Mouse (Mus musculus): ENCODE data around the gene Dgkz. TPM values are rescaled to one million over a fixed set of nuclear protein-coding genes. Genes with fewer than 3 reads are reported as not detected.

Gene Dgkz
- polyA plus RNA-seq, 1 experiment: not detected

DNA sequence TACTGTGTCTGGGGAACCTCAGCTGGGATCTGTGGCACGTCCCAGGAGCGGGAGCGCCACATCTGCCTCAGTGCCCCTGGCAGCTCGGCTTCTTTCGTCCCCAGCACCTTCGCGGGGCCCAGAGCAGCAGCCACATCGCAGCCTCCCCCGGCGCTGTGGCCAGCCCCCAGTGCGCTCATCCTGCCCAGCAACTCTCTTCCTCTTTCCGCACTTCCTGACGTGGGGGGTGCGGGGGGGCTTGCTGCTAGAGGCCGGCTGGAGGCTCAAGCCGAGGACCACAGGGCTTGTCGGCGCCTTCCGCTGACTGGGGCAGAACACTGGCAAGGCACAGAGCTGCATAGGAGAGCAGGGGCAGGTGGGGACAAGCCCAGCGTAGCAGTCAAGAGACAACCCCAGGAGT is 10.2 kb downstream of the Dgkz start:
- H3K4me1 ChIP-seq (ENCODE audit: control insufficient read depth, insufficient read depth, low read length): peaks cover 28% of the 10 kb centered on the region
- TF ChIP-seq POLR2A (IDR thresholded peaks at IDR 0.05; ENCODE audit: insufficient read depth, low read depth, low read length): no peak
- no peak for TF ChIP-seq CTCF (IDR thresholded peaks at IDR 0.05; ENCODE audit: insufficient read depth, low read depth, low read length)
- WGBS: 60% methylated on average over 20 of the region's 20 CpGs
- H3K27ac ChIP-seq (ENCODE audit: insufficient read depth, low read depth, low read length): no peak overlapping the region
- H3K4me3 ChIP-seq (ENCODE audit: insufficient read depth, low read depth, low read length): no peak overlapping the region

DNA sequence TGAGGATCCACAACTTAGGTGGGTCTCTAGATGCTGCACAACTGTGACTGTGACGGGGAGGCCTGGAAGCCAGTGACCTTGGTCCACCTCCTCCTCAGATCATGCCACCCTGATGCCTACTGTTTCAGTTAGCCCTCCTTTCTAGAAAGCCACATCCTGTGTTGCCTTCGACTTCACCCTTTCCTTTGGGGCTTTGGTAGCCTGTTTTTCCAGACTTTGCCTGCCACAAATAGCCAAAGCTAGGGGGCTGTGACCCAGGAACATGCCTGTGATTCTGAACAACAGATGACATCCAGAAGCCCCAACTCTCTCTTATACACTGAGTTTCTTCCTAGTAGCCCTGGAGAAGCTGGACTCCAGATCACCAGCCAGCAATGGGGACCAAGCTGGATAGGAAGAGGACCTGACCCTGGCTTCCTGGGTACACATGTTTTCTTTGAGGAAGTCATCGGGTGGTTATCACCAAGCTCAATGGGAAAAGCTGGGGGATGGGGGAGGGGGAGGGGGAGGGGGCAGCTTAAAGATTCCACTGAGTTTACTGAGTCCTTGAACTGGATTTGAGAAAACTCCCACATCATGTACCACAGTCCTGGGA is 11.0 kb downstream of the Dgkz start:
- 86% methylated on average over 3 of the region's 3 CpGs for WGBS
- Histone ChIP-seq H3K4me3 (ENCODE audit: insufficient read depth, low read depth, low read length) (no peak overlapping the region), H3K27ac (ENCODE audit: insufficient read depth, low read depth, low read length) (no peak overlapping the region), H3K4me1 (ENCODE audit: control insufficient read depth, insufficient read depth, low read length) (peaks cover 34% of the 10 kb centered on the region)
- TF ChIP-seq POLR2A (IDR thresholded peaks at IDR 0.05; ENCODE audit: insufficient read depth, low read depth, low read length): no peak
- no peak for TF ChIP-seq CTCF (IDR thresholded peaks at IDR 0.05; ENCODE audit: insufficient read depth, low read depth, low read length)

DNA sequence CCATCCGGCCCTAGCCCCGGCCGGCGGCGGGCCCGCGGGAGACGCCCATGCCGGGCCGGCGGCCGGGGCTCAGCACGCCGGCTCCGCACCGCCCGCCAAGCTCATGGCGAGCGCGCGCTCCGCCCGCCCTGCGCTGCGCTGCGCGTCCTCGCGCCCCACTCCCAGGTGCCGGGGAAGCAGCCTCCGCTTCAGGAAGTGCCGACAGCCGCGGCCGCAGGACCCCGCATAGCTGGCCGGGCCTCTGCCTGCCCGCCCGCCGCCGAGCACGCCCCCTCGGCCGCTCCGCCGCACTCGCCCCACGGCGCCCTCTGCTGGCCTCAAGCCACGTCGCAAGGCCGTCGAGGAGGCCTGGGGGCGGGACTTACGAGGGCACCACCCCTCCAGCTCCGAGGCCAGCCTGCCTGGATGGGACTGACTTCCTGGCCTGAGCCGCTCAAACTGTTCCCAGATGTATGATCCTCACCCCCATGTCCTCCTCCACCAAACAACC is 12.2 kb downstream of the Dgkz start:
- peaks cover 46% of the 10 kb centered on the region for H3K4me1 ChIP-seq (ENCODE audit: control insufficient read depth, insufficient read depth, low read length)
- H3K4me3 ChIP-seq (ENCODE audit: insufficient read depth, low read depth, low read length): peak overlapping the region; percentile 67
- H3K27ac ChIP-seq (ENCODE audit: insufficient read depth, low read depth, low read length): peak overlapping the region; percentile 22
- under 1% methylated on average over 57 of the region's 57 CpGs for WGBS
- peak; percentile 16; the same call in 1 of the 2 replicates for TF ChIP-seq POLR2A (IDR thresholded peaks at IDR 0.05; ENCODE audit: insufficient read depth, low read depth, low read length)
- peak; percentile 87 for TF ChIP-seq CTCF (IDR thresholded peaks at IDR 0.05; ENCODE audit: insufficient read depth, low read depth, low read length)

DNA sequence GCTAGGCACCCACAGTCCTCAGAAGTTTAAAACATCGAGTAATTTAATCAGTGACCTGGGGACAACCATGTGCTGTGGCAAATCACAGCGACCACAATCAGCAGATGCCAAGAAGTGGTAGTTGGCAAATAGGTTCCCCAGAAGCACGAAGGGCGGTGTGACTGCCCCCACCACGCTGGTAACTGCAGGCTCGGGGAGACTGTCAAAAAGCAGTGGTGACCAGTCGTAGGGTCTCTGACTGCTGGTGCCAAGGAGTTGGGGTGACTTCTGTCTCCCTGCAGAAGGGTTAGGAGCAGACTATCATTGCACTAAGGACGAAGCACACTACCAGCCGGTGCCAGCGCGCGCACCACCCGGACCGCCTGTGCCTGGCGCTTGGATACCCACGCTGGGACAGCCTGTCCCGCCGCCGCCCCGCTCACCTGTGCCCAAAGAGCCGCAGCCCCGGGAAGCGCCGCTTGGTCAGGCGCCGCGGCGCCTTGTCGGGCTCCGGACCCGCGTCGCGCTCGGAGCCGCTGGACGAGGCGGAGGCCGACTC is 12.7 kb downstream of the Dgkz start:
- under 1% methylated on average over 39 of the region's 39 CpGs for WGBS
- Histone ChIP-seq H3K4me1 (ENCODE audit: control insufficient read depth, insufficient read depth, low read length) (peaks cover 43% of the 10 kb centered on the region), H3K4me3 (ENCODE audit: insufficient read depth, low read depth, low read length) (peak overlapping the region; percentile 67), H3K27ac (ENCODE audit: insufficient read depth, low read depth, low read length) (peak overlapping the region; percentile 22)
- TF ChIP-seq POLR2A (IDR thresholded peaks at IDR 0.05; ENCODE audit: insufficient read depth, low read depth, low read length) (no peak), CTCF (IDR thresholded peaks at IDR 0.05; ENCODE audit: insufficient read depth, low read depth, low read length) (no peak)

DNA sequence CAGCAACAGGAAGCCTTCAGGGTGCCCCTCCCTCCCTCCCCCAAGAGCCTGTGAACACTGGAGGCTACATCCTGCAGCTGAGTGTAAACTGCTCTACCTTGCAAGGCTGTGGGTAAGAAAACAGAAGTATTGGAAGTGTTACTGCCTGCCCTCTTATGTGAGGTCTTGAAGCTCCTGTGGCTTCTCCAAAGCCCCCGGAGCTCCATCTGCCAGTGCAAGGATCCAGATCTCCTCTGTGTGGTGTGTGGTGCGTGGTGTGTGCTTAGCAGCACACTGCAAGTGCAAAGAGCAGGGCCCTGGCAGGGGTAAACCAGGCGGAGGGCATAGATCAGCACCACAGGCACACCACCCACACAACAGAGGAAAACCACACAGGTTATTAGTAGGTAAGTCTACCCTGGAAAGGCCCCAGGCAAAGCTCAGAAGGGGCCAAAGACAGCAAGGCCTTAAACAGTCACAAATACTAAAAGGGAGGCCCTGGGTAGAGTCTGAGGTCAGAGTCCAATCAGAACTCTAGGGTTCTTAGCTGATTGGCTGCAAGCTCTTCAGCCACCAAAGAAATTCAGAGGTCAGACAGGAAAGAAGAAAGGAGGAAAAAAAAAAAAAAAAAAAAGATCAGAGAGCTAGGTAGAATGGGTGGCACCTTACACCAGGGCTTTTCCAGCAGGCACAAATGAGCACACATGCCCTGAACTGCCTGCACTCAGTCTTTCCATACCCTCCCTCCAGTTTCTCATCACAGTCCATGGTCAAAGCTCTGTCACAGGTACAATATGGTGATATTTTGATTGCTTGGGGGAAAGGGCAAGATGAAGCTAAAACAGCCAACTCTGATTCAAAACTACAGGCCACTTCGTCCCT is 13.5 kb downstream of the Dgkz start:
- Histone ChIP-seq H3K27ac (ENCODE audit: insufficient read depth, low read depth, low read length) (peak overlapping the region; percentile 66), H3K4me1 (ENCODE audit: control insufficient read depth, insufficient read depth, low read length) (peaks cover 48% of the 10 kb centered on the region), H3K4me3 (ENCODE audit: insufficient read depth, low read depth, low read length) (peak overlapping the region; percentile 67)
- WGBS: 26% methylated on average over 4 of the region's 4 CpGs
- TF ChIP-seq CTCF (IDR thresholded peaks at IDR 0.05; ENCODE audit: insufficient read depth, low read depth, low read length): no peak
- no peak for TF ChIP-seq POLR2A (IDR thresholded peaks at IDR 0.05; ENCODE audit: insufficient read depth, low read depth, low read length)

DNA sequence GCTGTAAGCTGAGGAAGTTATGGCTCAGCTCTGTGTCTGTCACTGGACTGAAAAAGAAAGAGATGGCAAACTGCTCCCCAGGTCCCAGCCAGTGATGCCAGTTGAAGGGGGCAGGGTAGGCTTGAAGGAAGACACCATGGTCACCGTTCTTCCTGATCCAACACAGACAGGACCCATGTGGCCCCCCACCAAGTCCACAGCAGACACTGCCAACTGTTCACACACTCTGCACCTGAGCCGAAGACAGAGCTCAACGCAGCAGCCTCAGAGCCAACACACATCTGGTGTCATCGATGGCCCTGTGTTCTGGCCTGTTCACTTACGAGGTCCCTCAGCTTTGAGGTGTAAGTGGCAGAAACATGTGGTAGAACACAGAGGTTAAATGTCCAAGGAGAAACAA is 15.2 kb downstream of the Dgkz start:
- no peak overlapping the region for H3K27ac ChIP-seq (ENCODE audit: insufficient read depth, low read depth, low read length)
- TF ChIP-seq CTCF (IDR thresholded peaks at IDR 0.05; ENCODE audit: insufficient read depth, low read depth, low read length) (no peak), POLR2A (IDR thresholded peaks at IDR 0.05; ENCODE audit: insufficient read depth, low read depth, low read length) (no peak)
- peaks cover 50% of the 10 kb centered on the region for H3K4me1 ChIP-seq (ENCODE audit: control insufficient read depth, insufficient read depth, low read length)
- WGBS: 85% methylated on average over 5 of the region's 5 CpGs
- H3K4me3 ChIP-seq (ENCODE audit: insufficient read depth, low read depth, low read length): no peak overlapping the region

DNA sequence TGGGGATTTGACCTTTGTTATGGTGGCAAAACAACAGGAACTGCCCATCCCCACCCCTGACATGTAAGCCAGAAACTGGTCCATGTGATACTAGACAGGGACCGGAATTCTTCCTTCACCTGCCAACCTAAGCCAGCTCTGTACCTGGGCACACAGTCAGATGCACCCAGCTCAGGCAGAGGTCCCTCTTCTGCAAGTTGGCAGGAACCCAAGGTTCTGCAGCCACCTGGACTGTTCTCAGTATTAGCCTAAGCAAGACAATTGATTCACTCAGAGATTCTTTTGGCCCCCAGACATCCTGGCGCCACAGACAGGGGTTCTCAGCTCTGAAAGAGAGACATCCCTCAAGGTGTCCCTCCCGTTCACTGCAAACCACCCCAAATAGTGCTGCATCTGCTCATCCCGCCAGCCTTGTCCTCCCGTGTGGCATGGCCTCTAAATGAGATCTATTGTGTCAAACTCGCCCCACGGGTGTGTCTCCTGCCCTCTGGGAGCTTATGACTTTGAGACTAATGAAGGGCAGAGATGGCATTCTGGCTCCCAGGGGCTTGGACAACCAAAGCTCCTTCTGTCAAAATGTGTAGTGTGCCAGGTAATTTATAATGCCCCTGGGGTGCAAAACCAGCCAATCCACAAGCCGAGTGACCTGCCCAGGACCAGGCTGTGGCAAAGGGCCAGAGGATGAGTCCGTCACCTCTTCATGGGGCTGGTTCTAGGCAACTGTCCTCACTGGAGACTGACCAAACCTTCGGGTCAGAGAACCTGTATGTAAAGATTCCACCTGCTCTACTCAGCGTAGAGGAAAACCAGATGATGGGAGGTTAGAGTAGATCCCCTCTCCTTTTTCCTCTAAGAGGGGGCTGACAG is 15.9 kb downstream of the Dgkz start:
- WGBS: 73% methylated on average over 11 of the region's 11 CpGs

DNA sequence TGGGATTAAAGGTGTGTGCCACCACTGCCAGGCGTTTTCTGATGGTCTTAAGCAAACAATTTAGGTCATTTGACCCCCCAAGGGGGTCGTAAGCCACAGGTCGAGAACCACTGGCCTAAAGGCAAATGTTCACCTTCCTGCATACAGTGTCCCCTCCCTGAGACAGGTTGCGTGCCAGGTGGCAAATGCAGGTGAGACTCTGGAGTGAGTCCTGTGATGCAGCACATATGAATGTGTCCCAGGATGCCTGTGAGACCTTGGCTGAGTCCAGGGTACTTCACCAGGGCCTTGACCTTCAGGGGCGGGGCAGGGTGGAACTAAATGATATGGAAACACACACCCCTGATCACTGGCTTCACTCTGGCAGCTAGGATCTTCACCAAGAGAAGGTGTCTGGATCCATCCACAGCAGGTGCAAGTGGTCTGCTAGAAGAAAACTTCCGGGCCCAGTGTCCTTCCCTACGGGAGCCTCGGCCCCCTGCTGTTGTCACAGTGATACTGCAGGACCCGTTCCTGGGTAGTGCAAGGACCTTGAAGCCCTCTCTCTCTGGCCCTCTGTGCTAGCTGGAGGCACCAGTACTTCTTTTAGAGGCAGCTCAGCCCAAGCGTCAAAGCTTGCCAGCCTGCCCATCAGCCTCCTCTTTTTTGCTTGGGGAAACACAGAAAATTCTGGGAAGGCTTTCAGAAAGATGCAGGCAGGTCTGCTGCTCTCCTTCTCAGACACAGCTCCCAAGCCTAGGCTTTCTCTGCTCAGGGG is 16.8 kb downstream of the Dgkz start:
- TF ChIP-seq CTCF (IDR thresholded peaks at IDR 0.05; ENCODE audit: insufficient read depth, low read depth, low read length) (peak; percentile 33; the same call in 1 of the 2 replicates), POLR2A (IDR thresholded peaks at IDR 0.05; ENCODE audit: insufficient read depth, low read depth, low read length) (no peak)
- 54% methylated on average over 10 of the region's 10 CpGs for WGBS
- peaks cover 55% of the 10 kb centered on the region for H3K4me1 ChIP-seq (ENCODE audit: control insufficient read depth, insufficient read depth, low read length)
- no peak overlapping the region for H3K4me3 ChIP-seq (ENCODE audit: insufficient read depth, low read depth, low read length)
- H3K27ac ChIP-seq (ENCODE audit: insufficient read depth, low read depth, low read length): 0 out of 2 replicates have a peak overlapping the region, but pooled peaks have one; percentile 13

More for the DNA sequence above, 15.9 kb downstream of the Dgkz start:
- 0 out of 2 replicates have a peak overlapping the region, but pooled peaks have one; percentile 13 for H3K27ac ChIP-seq (ENCODE audit: insufficient read depth, low read depth, low read length)
- H3K4me3 ChIP-seq (ENCODE audit: insufficient read depth, low read depth, low read length): no peak overlapping the region
- H3K4me1 ChIP-seq (ENCODE audit: control insufficient read depth, insufficient read depth, low read length): peaks cover 53% of the 10 kb centered on the region
- TF ChIP-seq POLR2A (IDR thresholded peaks at IDR 0.05; ENCODE audit: insufficient read depth, low read depth, low read length) (no peak), CTCF (IDR thresholded peaks at IDR 0.05; ENCODE audit: insufficient read depth, low read depth, low read length) (no peak)
